Mouse (Mus musculus): Measurements from ENCODE around the gene Wdr4.

Wdr4 gene

DNA sequence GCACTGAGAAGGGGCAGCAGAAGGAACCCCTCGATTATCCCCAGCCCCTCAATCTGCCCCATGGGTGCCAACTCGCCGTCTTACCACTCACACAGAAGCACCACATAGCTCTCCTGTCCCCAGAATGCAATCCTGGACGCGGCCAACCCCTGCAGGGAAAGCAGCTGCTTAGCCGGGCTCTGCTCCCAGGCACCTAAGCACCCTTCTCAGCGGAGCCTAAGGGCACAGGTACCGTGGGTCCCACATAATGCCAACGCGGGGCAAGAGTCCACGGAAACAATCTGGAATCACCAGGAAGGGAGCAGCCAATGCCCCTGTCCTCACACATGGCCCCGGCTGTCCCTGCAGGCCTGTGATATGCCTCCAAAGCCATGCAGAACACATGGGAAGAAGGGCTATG, 20.1 kb downstream of the Wdr4 start:
- DNase-seq (ENCODE audit: inconsistent ontology term): no peak

DNA sequence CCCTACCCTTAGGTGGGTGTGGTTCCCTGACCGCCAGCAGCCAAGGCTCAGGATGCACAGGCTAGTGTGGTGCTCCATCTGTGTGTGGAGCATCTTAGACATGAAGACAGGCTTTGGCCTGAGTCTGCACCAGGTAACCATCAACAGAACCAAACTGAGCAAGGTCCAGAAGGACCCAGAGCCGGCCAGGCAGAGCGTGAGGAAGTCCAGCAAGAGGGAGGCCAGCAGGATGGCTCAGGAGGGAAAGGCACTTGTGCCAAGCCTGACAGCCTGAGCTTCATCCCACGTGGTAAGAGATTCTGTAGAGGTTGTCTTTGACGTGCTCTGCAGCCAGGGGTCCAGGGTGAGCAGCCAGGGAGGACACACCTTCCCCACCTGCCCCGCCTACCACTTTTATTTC, 22.1 kb downstream of the Wdr4 start:
- DNase-seq (ENCODE audit: inconsistent ontology term): no peak

DNA sequence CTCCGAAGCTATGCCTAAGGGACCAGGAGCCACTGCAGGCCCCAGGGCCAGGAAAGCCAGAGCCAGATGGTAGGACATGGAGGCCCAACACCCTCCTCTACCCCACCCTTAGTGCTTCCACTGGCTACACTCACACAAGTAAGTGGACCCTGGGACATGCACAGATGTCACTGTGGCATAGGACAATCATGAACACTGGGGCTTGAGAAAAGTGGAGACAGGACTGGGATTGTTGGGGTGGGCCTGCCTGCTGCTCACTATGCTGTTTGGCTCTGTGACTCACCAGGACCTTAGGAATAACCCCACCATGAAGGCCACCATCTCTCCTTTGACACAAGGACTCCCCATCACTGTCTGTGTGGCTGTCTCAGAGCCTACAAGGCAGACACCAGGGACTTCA, 24.8 kb downstream of the Wdr4 start:
- DNase-seq (ENCODE audit: inconsistent ontology term): no peak

DNA sequence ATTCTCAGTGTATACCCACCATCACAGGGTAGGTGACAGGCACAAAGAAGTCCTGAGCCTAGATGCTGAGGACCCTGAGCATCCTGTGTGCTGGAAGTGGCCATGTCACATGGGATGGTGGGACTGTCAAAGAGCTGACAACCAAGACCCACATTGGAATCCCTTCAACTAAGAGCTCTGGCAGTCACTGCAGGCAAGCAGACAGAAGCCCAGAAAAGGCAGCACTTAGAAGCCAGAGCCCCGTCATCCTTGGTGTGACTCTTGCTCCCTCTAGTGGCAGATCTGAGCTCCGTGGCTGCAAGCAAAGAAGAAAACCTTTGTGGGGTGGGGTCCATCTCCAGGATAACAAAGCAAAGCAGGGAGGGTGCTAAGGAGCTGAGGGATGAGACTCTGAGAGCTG, 27.4 kb downstream of the Wdr4 start:
- peak; percentile 65 for DNase-seq (ENCODE audit: inconsistent ontology term)

DNA sequence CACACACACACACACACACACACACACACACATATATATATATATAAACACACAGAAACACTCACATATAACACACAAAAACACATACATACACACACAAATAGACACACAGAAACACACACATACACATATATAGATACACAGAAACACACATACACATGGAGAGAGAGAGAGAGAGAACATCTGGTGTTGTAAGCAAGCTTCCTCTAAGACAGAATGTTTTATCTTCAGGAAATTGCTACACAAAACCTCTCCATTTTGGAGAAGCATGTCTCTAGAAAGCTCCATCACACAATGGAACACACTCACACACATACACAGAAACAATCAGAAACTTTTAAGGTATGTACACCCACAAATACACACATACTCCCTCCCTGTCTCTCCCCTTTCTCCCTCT, 28.4 kb downstream of the Wdr4 start:
- DNase-seq (ENCODE audit: inconsistent ontology term): no peak

DNA sequence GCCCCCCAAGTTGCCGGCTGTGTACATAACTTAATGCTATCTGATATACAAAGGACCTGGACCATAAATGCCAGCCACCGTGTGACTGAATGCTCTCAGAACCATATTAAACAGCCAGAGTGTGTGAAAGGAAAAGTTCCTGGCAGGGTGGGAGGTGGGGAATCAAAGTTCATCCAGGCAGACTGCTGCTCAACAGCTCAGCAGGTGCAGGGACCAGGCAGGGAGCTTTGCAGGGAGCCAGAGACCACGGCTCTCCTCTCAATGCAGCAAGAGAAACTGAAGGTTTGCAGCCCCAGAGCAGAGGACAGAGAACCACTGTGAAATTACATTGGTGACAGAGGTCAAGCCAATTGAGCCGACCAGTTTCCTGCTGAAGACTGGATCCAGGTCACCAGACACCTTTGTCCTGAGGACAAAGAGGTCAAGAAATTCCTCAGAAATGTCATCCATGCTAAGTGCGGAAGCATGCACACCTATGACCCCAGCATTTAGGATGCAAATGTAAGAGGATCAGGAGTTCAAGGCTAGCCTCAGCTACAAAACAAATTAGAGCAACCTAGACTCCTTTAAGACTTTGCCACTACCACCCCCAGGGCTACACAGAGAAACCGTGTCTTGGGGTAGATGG, 32.2 kb downstream of the Wdr4 start:
- no peak for DNase-seq (ENCODE audit: inconsistent ontology term)

DNA sequence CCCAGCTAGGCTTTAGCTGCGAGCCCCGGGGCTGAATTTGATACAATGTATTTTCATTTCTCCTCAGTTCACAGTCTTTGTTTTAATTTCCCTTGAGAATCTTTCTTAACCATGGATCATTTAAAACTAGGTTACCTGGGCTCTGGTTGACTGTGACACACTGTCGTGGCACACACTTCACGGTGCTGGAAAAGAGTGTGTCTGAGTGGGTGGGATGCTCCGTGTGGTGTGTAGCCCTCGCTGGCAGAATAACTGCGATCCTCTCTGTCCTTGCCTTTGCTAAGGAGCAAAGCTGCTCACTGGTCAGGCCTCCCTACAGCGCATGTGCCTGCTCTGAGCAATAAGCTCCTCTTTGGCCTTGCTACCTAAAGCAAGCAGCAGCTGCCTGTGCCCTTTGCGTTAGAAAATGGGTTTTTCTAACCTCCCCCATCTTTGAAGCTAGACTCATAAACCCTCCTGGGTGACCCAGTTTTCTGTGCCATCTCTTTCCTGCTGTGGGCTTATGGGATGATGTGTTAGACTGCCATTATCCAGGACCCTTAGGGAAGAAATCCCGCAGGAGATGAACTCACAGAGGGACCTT, 33.1 kb downstream of the Wdr4 start:
- DNase-seq (ENCODE audit: inconsistent ontology term): no peak

DNA sequence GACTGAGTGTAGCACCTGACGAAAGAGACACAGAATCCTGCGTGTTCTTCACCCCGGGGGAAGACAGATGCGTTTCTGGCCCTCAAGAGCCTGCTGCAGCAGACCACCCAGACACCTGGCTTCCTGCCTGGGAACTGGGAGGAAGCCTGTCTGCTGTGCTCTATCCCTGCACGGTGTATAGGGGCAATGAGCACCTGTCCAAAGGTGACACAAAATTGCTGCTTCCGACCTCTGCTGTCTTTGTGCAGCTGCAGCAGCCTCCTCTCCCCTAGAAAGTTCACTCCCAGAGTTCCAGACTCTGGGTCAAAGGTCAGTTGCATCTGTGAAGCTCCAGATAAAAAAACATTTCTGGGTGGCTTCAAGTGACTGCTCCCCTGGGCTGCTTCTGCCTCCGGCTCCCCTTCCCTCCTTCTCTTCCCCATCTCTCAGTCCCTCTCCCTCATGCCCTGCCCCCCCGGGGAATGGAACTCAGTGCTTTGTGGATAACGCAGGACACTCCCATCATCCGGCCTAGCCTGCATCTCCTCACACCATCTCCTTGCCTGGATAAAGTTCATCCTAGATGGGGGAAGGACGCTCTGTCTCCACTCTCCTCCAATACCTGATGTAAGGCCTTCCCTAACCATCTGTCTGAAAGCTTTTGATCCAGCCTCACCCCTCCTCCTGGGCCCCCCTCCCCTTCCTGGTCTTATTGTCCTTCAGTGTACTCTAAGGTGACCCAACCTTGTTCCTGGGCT, 40.5 kb downstream of the Wdr4 start:
- DNase-seq (ENCODE audit: inconsistent ontology term): no peak

DNA sequence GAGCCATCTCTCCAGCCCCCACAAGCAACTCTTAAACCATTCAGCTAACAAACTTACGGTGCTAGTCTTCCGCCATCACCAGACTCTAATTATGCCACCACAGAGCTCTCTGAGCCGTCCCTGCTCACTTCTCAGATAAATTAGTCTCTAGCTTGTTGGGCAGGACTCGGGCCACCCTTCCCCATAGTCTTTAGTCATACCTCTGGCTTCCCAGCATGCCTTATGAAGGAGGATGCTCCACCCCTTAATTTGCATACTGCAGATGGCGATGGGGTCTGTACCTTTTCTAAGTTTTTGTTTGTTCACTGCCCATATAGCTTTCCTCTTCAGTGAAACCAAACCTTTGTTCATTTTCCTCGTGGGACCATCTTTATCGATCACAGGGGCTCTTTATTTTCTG, 41.2 kb downstream of the Wdr4 start:
- no peak for DNase-seq (ENCODE audit: inconsistent ontology term)

DNA sequence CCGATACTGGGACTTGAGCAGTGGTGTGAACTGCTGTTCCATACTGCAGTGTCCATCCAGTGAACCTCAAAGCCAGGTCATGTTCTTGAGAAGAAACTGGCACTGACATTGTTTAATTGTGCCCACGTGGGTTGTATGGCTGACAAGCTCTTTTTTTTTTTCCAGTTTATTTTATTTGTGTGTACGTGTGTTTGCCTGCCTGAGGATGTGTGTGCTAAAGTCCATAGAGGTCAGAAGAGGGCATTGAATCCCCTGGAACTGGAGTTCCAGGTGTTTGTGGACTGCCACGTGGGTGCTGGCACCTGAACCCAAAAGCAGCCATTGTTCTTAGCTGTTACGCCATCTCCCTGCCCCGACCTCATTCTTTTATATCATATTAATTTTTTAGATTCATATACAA, 45.4 kb downstream of the Wdr4 start:
- no peak for DNase-seq (ENCODE audit: inconsistent ontology term)

DNA sequence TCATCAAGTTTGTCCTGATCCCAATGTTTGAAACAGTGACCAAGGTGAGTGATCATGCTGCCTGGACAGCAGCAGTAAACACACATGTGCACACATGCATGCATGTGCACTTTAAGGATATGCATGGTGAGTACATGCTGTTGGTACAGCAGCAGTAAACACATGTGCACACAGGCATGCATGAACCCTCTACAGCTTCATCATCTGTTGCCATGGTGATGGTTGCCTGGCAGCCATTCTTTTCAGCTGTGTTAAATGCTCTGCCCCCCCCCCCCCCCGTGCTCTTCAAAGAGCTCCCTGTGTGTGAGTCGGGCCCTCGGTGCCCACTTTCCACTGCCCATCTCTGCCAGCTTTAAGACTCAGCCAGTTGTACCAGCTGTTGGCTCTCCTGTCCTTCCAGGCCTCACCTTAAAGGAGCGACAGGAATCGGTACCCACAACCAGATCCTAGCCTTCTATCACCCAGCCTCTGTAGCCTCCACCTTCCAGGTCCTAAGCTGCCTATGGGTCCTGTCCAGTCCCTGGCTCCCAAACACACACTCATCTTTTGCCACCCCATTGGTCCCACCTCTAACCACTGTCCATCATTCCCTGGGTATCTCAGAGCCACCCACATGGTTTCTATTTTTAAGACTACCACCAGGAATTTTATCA, 48.9 kb downstream of the Wdr4 start:
- no peak for DNase-seq (ENCODE audit: inconsistent ontology term)

DNA sequence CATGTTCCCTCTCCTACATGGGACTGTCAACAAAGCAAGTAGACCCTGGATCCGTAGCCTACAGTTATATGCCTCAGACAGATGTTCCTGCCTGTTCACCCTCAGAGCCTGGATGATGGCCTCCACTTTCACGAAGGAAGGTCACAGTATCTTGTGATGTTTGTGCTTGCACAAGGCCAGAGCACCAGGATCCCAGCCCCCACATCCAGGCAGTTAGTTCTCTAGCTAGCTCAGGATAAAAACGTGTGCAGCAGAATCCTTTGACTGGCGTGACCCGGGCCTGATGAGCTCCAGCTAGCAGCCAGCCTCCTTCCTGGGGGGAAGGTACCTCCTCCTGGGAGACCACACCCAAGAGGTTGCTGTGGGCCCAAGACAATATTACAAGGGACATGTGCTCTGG, 51.3 kb downstream of the Wdr4 start:
- no peak for DNase-seq (ENCODE audit: inconsistent ontology term)

DNA sequence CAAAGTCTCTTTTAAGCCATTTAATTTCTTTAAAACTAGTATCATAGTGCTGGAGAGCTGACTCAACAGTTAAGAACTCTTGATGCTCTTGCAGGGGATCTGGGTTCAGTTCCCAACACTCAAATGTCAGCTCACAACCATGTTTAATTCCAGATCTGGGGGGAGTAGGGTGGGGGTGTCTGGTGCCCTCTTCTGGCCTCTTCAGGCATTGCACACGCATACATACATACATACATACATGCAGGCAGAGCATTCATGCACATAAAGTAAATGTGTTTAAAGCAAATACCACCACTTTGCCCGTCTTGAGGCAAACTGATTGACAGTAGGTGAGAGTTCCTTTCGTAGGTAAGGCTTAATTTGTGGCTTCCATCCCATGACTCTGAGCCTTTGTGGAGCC, 52.9 kb downstream of the Wdr4 start:
- no peak for DNase-seq (ENCODE audit: inconsistent ontology term)

DNA sequence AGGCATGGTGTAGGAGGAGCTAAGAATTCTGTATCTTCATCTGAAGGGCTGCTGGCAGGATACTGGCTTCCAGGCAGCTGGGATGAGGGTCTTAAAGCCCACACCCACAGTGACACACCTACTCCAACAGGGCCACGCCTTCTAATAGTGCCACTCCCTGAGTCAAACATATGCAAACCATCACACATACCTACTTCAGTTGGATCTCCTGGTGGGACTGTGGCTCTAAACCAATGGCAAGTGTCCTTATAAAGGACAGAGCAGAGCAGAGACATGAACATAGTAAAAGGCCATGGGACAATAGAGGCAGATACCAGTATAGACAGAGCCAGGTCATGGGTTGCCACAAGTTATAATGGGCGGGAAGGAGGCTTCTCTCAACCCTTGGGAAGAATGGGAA, 57.3 kb downstream of the Wdr4 start:
- DNase-seq (ENCODE audit: inconsistent ontology term): no peak

DNA sequence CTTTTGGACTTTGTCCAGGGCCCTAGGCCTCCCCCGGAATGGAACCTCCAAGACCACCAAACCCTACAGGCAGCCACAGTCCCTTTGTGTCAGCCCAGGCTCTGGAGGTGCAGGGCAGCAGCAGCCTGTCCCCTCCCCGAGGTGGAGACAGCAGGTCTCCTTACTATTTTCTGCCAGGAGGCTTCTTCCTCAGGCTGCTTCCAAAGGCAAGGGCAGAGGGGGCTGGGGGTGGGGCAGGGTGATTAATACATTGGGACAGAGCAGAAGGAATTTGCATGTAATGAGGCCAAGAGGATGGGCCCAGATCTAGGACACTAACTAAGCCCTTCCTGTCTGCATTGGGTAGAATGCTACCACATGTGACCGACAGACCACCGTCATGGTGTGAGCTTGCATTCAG, 59.4 kb downstream of the Wdr4 start:
- DNase-seq (ENCODE audit: inconsistent ontology term): peak; percentile 74

DNA sequence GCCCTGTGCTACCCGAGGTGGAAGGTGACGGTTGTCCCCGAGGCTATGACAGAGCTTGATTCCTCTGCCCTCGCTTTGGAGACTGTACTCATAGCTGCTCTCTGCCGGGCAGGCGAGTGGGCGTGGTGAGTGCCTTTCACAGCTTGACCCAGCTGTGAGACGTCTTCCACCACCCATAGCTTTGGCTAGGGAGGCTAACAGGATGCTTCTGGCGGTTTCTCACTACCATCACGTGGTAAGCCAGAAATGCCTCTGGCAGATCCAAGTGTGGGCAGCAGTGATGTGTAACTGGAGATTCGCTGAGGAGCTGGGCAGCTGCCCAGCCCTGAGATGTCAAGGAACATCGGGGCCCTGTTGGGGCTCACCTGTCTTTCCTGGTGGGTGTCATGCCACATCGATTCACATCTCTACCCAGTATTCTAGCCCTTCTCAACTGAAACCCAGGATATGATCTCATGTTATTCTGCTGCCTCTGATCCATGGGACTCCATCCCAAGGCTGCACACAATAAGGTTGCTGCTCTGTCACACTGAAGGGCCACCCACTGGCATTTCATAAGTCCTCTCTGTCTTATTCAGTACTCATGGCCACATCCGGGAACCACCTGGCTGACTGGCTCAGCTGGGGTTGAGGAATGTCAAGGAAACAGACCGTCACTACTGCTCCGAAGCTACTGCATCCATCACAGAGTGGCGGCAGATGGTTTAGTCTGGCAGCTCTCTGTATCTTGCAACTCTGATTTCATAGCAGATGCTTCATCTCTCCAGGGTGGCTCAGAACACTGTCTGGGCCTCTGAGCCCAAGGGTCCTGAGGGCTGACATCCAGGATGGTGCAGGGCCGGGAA, 62.8 kb downstream of the Wdr4 start:
- peak; percentile 21 for DNase-seq (ENCODE audit: inconsistent ontology term)

DNA sequence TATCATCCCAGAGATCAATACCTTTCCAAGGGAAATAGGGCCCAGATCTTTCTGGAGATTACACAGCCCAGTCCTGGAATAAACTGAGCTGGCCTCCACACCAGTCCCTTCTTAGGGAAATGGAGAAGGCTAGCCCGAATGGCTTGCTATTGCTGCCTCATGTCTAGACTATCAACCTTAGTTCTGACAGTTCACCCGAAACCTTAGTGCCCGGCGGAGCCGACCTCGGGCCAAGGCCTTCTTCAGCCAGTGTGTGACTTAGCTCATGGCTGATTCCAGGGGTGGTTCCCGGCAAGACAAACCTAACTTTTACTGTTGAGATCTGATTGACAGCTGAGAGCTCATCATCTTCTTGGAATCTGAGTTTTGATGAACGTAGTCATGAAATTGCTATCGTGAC, 65.7 kb downstream of the Wdr4 start:
- no peak for DNase-seq (ENCODE audit: inconsistent ontology term)

DNA sequence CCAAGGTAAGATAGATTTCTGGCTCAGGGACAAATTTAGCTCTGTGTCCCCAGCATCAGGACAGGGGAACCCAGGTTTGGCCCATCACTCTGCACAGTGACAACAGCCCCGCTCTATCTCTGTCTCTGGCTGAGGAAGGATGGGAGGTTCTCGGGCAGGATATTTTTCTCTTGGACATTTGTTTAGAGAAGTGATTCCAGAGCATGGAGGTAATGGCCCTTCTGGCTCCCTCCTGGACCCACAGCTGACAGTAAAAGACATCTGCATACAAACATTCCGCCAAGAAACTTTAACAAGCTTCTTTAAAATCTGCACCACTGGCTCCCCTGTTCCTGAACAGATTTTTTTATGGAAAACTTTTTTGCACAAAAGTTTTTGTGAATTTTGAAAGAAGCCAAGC, 66.3 kb downstream of the Wdr4 start:
- no peak for DNase-seq (ENCODE audit: inconsistent ontology term)

DNA sequence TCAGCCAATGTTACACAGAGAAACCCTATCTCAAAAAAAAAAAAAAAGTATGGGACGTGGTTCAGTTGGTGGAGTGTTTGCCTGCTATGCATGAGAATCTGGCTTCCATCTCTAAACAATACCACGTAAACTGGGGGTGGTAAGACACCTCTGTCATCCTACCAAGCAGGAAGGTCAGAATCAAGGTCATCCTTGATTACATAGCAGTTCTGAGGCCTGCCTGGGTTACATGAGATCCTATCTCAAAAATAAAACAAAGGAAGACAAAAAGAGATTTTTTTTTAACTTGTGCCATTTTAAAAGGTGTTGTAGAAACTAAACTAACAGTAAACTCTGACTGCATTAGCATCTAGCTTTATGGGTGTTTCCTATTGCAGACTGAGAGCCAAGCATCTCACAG, 67.0 kb downstream of the Wdr4 start:
- no peak for DNase-seq (ENCODE audit: inconsistent ontology term)

DNA sequence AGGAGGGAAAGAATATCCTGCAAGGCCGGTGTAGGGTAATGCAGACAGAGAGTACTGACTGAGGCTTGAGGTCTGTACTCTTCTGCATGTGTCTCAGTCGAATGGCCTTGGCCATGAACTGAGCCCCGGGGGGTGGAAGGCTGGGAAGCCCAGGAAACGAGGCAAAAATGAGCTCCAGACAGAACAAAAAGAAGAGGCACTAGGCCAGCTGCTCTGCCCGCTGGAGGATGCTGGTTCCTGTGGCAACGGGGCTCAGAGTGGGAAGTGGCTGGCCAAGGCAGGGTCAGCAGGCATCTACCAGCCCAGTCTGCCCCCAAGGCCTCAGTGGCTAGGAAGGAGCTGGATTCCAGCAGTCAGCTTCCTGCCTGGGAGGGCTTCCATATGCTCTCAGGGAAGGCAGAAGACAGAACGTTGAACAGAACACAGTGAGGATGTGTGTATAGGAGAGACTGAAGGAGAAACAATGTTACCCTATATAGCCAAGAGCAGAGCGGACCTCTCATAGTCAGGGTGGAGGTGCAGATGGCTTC, 68.5 kb downstream of the Wdr4 start:
- DNase-seq (ENCODE audit: inconsistent ontology term): peak; percentile 58

DNA sequence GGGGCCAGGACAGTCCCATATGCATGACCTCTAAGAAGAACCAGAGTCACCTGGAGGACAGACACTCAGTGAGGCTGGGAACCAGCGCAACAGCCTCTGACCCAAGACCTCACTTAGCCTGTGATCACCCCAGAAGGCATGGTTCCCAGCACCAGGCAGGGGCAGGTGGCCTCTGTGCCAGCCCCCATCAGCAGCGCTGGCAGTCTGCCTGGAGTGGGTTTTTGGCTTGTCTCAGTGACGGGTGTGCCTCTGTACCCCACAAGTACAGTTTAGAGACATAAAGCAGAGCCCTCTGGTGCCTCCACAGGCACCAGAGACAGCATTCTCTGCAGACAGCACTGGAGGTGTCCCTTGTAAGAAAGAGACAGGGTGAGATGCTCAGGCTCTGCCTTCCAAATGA, 69.6 kb downstream of the Wdr4 start:
- DNase-seq (ENCODE audit: inconsistent ontology term): no peak

DNA sequence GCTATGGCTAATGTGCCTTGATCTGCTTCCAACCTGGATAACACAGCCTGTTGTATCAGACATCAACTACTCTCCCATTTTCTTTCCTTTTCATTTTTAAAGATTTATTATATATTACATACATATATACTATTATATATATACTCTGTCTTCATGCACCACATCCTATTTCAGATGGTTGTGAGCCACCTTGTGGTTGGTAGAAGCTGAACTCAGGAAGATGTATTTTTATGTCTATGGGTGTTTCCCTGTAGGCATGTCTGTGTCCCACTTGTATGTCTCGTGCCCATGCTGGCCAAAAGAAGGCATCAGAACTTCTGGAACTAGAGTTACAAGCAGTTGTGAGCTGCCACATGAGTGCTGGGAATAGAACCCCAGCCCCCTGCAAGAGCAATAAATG, 71.3 kb downstream of the Wdr4 start:
- DNase-seq (ENCODE audit: inconsistent ontology term): no peak

All from Muller cell, postnatal 12 days (primary cell).